Mouse (Mus musculus) lung, postnatal 36 days (tissue): ENCODE data around the gene Nlgn2.

Source experiments
- DNase-seq: peaks from one replicate; pipeline ENCODE4 v3.0.0; 2022; ENCODE audit warnings: mixed read lengths

Nlgn2 gene

GRCm38 (mm10) chr11:69837604-69837951 lies at the start of gene Nlgn2:
Nlgn2 (minus strand) TSS chr11:69837784.
- no peak for DNase-seq

GRCm38 (mm10) chr11:69886907-69887635 lies 49.5 kb upstream of the Nlgn2 start:
- peak; percentile 74 for DNase-seq

- no peak for DNase-seq
Measured at GRCm38 (mm10) chr11:69884663-69885062, 47.1 kb upstream of the Nlgn2 start.

GRCm38 (mm10) chr11:69884240-69884639 lies 46.7 kb upstream of the Nlgn2 start:
- DNase-seq, result no peak

GRCm38 (mm10) chr11:69883527-69884151 lies 46.1 kb upstream of the Nlgn2 start:
- DNase-seq, result no peak

- peak; percentile 64 for DNase-seq
Measured at GRCm38 (mm10) chr11:69883066-69883465, 45.5 kb upstream of the Nlgn2 start.

- no peak for DNase-seq
Measured at GRCm38 (mm10) chr11:69881787-69882670, 44.4 kb upstream of the Nlgn2 start.

GRCm38 (mm10) chr11:69880853-69881603 lies 43.4 kb upstream of the Nlgn2 start, which contains the start of gene Kctd11:
Kctd11 (minus strand) TSS chr11:69881406.
- DNase-seq, result peak; percentile 96

GRCm38 (mm10) chr11:69880506-69880852 lies 42.9 kb upstream of the Nlgn2 start:
- DNase-seq, result peak; percentile 88

GRCm38 (mm10) chr11:69879711-69880110 lies 42.1 kb upstream of the Nlgn2 start:
- no peak for DNase-seq

GRCm38 (mm10) chr11:69878952-69879351 lies 41.4 kb upstream of the Nlgn2 start:
- DNase-seq, result no peak

GRCm38 (mm10) chr11:69878399-69878798 lies 40.8 kb upstream of the Nlgn2 start:
- DNase-seq, result no peak

GRCm38 (mm10) chr11:69877878-69878277 lies 40.3 kb upstream of the Nlgn2 start, which contains the start of gene Tmem95:
Tmem95 (minus strand) TSS chr11:69878018.
- DNase-seq, result no peak

GRCm38 (mm10) chr11:69876867-69877266 lies 39.3 kb upstream of the Nlgn2 start:
- peak; percentile 92 for DNase-seq

- DNase-seq, result peak; percentile 88
Measured at GRCm38 (mm10) chr11:69876186-69876585, 38.6 kb upstream of the Nlgn2 start.

GRCm38 (mm10) chr11:69872451-69872850 lies 34.9 kb upstream of the Nlgn2 start:
- no peak for DNase-seq

GRCm38 (mm10) chr11:69871822-69872221 lies 34.2 kb upstream of the Nlgn2 start:
- DNase-seq, result no peak

- DNase-seq, result no peak
Measured at GRCm38 (mm10) chr11:69870289-69871069, 32.9 kb upstream of the Nlgn2 start.

- peak; percentile 58 for DNase-seq
Measured at GRCm38 (mm10) chr11:69867335-69867734, 29.8 kb upstream of the Nlgn2 start.

- no peak for DNase-seq
Measured at GRCm38 (mm10) chr11:69865561-69865960, 28.0 kb upstream of the Nlgn2 start.

GRCm38 (mm10) chr11:69864138-69864860 lies 26.7 kb upstream of the Nlgn2 start:
- no peak for DNase-seq
